Mouse (Mus musculus) kidney, postnatal 4 days (tissue): ENCODE data around the gene Lum.

Experiments used
- DNase-seq, 2 experiments: peaks; one replicate each; pipeline ENCODE4 v3.0.0; 2021; ENCODE audit warnings: mixed read lengths in 2 of 2

The Lum gene

DNA sequence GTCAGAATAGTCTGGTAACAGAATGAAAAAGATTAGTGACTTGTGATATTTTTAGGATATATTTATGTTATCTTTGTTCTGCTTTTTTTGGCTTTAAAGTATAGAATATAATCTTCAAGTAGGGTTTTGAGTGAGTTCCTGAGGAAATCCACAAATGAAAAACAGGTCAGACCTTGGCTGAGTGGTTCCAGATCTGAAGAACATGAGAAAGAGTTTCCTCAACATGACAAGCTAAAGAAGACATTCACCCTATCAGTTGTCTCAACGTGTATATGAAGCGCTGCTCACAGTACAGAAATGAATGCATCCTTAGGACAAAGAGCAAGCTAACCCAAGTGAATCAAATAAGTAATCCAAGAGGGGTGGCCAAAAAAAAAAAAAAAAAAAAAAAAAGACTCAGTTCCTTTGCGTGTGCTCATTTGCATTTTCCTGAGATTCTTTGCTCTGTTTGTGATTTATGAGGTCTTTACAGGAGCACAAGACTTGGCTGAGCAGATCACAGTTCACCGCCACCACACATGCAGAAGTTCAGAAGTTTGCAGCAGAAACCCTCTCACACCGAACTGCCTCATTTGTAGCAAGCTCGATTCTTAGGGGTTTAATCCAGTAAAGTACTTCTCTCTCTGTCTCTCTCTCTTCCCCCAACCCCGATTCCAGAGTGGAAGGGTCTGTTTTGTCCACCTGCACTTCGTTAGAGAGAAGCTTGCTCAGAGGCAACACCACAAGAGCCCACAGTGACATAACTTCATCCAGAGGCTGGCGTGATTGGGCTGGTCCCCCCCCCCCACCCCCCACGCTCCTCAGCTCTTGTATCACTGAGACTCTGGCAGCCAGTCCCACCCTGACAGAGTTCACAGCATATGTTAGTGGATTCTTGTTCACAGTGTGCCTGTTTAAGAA lies at the start of gene Lum:
Gene Lum (plus strand): TSS at position 172 of the 900 bp plus-strand sequence.
- peak; percentile 10 to 28 for DNase-seq

DNA sequence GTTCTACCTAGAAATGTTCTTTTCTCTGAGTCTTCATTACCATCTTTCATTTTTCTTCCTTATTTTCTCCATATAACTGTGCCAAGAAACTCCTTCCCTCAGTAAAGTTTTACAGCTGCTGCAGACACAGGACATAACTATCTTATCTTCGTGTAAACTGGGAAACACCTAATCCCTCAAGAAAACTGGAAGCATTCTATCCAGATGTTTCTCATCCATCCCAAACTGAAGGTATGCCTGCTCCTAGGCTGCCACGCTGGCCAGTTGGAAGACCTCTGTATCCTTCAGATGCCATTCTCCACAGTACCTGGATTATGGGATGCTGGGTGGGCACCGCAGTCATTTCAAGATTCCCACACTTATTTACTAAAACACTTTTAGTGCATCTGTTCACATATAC lies 41.6 kb upstream of the Lum start:
- DNase-seq: no peak

DNA sequence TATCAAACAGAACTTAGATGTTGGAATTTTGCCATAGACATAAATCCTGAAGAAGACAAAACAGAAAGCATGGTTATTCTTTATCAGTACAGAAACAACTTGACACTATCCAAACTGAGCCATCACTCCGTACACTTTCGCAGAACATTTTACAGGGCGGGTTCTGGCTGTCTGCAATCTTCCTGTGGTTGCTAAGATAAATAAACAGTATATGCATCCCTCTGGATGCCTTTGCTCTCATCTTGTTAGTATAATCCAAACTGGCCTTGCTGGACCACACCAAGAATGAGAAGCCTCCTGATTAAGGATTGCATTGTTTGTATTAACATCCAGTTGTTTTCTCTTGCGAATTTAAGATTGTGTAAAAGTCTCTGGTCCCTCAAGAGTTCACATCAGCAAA lies 29.2 kb upstream of the Lum start:
- DNase-seq: no peak

DNA sequence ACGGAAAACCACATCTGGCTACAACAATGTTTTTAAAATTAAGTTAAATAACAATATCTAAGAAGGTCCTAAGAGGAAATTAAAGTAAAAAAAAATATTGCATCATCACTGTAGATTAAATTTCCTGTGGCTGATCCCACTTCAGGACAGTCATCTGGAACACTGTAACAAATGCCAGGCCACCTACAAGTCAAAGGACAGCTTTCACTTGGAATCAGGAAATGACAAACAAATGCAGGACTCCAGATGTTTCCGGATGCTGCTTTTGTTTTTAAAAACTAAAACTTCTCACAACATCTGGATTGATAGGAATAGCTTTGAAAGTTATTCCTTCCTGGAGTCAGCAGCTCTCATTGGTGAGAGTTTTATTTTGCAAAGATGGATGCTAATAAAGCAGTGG lies 28.0 kb upstream of the Lum start:
- DNase-seq: no peak

DNA sequence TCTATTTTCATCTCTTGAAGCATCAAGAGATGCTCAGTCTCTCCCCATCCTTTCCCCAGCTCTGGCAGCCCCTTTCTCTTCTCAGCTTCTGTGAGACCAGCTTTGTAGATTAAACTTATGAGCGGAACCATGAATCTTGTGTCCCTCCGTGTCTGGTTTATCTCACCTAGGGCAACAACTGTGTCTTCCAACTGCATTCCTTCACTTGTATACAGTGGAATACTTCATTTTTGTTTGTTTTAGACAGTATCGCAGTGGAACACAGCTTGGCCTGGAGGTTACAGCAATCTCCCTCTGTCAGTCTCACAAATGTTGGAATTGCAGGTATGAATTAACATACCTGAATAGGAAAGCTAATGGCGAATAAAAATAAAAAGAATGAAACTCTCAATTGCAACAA lies 26.7 kb upstream of the Lum start:
- DNase-seq: no peak

DNA sequence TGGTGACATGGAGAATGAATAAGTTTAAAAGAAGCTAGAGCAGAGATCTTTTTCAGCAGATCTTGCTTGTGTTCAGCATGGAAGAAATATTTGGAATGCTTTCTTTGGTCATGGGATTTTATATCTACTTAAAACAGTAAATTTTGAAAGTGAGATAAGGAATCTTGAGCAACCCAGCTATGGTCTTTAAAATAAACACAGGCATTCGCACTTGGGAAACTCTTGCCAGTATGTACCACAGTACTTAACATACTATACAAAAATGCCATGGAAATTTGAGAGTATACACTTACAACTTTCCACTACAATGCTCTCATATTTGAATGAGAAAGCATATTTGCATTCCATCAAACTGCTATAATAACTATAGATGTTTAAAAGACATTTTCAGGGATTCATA lies 17.2 kb upstream of the Lum start:
- no peak for DNase-seq

DNA sequence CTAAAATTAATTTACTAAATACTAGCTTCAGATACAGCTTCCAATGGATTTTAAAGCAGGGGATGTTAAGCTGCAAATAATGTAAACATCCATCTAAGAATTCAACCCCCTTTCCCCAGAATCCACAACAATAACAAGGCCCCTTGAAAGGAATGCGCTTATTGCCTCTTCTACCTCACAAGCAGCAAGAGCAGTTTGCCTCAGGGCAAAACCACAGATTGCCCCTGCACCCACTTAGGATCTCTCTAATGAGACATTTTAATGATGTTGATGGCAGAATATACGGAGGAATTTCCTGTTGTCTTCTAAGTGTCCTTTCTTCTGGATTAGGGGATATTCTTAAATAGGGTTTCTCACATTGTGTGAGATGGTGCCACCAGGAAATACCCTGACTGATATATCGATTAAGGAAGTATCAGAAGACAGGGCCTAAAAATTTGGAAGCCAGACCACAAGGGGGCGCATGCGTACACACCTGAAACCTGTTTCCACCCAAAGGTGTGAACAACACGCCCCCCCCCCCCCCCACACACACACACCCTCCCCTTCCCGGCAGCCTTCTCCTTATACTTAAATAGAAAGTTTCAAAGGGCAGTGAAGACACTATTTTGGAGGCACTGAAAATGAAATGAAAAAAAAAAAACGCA lies 2.7 kb downstream of the Lum start:
- peak; percentile 13 to 17 for DNase-seq

DNA sequence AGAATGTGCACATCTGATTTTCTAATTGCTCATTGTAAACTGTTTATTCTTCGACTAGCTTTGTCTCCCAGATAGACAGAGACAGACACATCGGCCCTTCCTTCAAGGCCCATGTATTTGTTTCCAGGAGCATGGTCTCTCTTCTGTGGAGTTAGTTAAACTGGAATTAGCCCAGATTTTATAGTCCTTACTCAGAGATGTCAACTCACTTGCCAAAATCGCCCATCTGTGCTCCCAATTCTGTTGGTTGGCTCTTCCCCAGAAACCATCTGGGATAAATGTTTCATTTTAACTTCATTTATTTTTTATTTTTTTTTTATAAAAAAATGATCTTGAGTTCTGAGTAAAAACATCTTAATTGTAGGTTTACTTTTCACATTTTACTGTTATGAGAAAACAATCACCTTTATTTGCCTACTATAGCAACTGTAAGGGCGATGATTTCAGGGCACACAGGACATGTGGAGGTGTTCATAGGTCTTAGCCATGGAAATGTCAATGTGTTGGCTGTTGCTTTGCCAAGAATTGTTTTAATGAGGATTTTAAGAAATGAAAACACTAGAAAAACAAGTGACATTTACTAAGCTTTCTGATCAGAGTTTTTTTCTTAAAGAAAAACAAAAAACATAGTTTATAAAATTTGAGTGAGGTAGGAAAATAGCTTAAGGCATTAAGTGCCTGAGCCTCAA lies 17.8 kb downstream of the Lum start:
- no peak for DNase-seq

DNA sequence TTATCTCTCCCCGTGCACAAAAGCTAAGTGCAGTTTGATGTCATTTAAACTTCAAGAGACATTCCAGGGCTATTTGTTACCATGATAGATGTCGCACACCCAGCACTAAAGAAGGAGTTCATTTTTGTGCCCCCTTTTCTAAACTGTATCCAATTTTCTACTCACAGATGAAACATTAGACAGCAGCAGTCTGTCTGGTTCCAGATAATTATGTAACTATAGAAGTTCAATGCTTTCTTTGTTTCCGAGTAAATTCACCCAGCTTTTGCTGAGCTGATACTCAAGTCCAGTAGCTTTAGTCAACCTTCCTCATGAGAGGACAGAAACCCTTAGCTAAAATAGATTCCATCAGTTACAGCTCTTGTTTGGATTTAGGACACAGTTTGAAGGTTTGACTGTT lies 19.2 kb downstream of the Lum start:
- DNase-seq: no peak

DNA sequence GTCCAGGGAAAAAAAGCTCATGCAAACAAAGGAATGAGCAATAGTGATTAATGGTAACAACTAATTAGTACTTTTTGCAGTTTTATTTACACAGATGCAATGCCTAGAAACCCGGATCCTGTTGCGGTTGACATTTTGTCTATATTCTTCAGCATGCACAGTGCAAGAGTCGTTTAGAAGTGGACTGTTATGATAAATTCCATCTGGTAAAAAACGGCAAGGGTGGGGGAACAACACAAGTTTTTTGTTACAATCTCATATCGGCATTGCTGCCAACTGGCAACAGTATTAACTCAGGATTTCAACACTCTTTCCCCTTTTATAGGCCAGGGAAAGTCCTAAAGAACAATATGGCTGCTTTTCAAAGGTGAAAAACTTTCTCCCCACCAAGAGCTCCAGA lies 22.2 kb downstream of the Lum start:
- DNase-seq: peak in 1 of 2 experiments; percentile 20

DNA sequence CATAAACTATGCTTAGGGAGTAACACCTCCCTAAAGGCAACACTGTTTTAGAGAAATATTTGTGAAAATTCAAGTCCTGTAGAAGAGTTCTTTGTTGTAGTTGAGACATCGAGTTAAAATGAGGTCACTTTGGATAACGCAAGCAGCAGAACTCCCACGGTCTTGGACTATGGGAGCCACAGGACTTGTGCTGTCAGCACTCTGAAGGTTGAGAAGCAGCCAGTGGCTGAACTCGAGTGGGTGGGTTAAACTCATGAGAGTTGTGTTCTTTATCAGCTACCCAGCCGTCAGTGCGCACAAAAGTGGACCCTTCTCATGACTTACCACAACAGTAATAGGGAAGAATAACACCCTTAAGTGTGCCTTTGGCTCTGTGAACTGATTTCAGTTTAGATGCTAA lies 24.6 kb downstream of the Lum start:
- DNase-seq: no peak

DNA sequence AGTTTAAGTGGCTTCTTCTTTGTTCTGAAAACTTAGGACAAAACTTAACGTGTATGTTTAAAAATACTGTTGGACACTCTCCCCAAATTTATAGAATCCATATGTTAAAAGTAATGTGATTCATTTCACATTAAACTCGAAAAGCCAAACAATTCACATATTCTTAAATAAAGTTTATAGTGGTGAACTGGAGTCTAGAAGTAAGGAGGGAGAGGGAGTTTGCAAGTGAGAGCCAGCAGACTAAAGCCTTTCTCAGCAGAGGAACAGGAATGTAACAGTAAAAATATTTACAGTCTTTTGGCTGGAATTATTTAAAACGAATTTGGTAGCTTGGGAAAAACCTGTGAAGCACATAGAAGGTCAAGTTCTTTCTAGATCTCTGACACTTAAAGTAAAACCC lies 26.1 kb downstream of the Lum start:
- no peak for DNase-seq

DNA sequence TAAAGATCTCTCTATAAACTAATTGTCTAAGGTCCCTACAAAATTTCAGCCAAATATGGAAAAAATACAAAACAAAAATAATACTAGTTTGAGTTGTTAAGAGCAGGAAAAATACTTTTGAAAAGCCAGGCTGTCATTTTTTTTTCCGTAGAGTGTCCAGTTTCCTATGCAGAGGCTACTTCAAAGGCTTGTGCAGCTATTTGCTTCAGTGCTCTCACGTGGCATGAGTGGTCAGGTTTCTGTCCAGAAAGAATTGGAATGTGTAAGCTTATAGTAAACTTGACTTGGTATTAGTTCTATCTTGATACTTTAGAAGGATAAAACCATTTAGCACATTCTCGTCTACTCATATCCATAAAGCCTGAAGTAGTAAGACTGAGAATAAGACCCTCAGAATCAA lies 26.8 kb downstream of the Lum start:
- DNase-seq: no peak

DNA sequence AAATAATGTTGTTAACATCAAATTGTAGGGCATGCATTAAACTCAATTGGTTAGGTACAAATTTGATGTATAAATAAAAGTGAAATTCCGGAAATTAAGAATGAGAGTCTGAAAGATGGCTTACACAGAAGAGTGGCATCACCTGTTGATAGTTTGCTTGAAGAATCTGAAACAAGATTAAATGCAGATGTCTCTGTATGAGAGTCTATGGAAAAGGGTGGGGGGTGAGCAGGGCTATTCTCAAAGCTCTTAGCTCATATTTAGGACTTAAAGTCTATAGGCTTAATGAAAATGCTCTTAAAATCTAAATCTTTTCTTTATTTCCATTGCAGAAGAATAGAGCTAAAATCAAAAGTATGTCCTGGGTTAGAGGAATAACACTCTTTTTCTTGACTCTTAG lies 30.8 kb downstream of the Lum start:
- DNase-seq: no peak

DNA sequence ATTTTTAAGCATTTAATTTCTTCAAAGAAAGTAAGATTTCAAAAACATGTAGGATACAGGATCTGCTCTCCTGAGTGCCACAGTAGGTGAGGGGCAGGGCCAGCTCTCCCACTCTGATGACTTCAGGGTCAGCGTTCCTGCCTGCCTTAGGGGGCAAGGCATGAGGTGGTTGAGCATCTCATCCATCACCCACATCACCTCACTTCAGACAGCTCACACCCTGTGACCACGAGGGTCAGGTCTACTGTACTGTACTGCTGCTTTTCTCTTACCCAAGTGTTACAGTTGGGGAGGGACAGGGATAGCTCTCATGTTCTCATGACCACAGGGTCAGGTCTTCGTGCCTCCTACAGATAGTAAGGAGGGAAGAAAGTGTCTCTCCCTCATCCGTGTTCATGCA lies 36.8 kb downstream of the Lum start:
- no peak for DNase-seq

DNA sequence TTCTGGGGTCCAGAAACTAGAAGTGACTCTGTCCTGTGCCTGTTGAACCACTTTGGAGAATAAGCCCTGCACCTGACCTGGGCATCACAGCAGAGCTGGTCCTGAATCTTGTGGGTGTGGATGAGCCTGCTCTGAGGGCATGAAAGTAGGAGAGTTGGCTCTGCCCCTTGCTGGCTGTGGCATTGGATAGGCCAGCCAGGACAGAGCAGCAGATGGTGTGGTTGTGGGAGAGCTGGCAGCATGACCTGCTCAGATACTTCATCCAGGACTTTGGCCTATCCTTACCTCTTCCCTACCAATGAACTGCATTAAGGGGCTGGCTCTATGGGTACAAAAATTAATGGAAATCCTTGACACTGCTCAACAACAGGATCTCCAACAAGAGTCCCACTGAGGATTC lies 38.3 kb downstream of the Lum start:
- DNase-seq: no peak

DNA sequence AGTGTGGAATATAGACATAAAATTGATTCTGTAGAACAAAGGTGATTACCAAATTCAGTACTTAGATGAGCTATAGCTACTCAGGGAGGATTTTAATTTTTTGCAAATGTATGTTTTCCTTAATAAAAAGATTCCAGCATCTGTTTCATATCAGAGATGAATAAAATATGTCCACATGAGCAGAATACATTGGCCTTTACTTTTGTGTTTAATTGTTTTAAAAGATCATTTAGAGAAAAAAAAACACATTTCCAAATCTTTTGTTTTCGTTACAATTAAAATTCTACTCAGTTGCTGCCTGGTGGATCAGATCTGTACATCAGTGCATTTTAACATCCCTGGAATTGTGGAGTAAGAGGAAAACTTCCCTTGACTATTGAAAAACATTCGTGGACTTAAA lies 41.7 kb downstream of the Lum start, which contains the start of gene Kera:
Gene Kera (plus strand): TSS at position 301 of the 400 bp plus-strand sequence.
- no peak for DNase-seq
